Mouse (Mus musculus) CD4-positive naive resting alpha-beta T cell, adult 76 days (primary cell): ENCODE measurements around the gene Tgm7. TPM values are rescaled to one million over a fixed set of nuclear protein-coding genes. Genes with fewer than 3 reads are reported as not detected.

Source experiments
- total RNA-seq: library from RNA; stranded (reverse); gene quantifications from one replicate; pipeline ENCODE4 v1.2.4, GENCODE M21; 2023

Tgm7 gene
- total RNA-seq = not detected

GRCm38 (mm10) chr2:121109695-121110094 is at the start of gene Tgm7:
TSS of gene Tgm7 (minus strand) at chr2:121109795.

GRCm38 (mm10) chr2:121140018-121140882 is 30.7 kb upstream of the Tgm7 start, which contains the start of the genes Adal and Lcmt2:
TSS of gene Adal (plus strand) at chr2:121140428.
TSS of gene Lcmt2 (minus strand) at chr2:121140653.

GRCm38 (mm10) chr2:121085480-121086185 is 24.0 kb downstream of the Tgm7 start, which contains the start of gene Tgm5:
TSS of gene Tgm5 (minus strand) at chr2:121085841.

Other genes starting within 250 kb of the Tgm7 start
- 75.4 TPM for gene Ubr1, start 139.1 kb downstream of the Tgm7 start, total RNA-seq
- 29.9 TPM for gene Tmem62, start 132.8 kb downstream of the Tgm7 start, total RNA-seq
- 85.0 TPM for gene Ccndbp1, start 101.4 kb downstream of the Tgm7 start, total RNA-seq
- 2.8 TPM for gene Epb42, start 72.7 kb downstream of the Tgm7 start, total RNA-seq
- gene Tgm5, start 24.0 kb downstream of the Tgm7 start, total RNA-seq = not detected
- 13.9 TPM for gene Adal, start 30.6 kb upstream of the Tgm7 start, total RNA-seq
- 8.6 TPM for gene Lcmt2, start 30.9 kb upstream of the Tgm7 start, total RNA-seq
- 68.5 TPM for gene Tubgcp4, start 60.9 kb upstream of the Tgm7 start, total RNA-seq
- 24.7 TPM for gene Zscan29, start 61.3 kb upstream of the Tgm7 start, total RNA-seq
- gene Trp53bp1, start 161.6 kb upstream of the Tgm7 start, total RNA-seq = 73.1 TPM
- gene Map1a, start 179.8 kb upstream of the Tgm7 start, total RNA-seq = 0.09 TPM
- gene Ppip5k1, start 245.6 kb upstream of the Tgm7 start, total RNA-seq = 16.9 TPM
- gene Ckmt1, start 247.9 kb upstream of the Tgm7 start, total RNA-seq = not detected